Mouse (Mus musculus): Measurements from ENCODE around the gene Hs3st5.
"Not testable (repeated sequence)": the region's sequence is repeated elsewhere in the genome, so short reads cannot be mapped to it uniquely, and the experiment has no call there.

The Hs3st5 gene

DNA sequence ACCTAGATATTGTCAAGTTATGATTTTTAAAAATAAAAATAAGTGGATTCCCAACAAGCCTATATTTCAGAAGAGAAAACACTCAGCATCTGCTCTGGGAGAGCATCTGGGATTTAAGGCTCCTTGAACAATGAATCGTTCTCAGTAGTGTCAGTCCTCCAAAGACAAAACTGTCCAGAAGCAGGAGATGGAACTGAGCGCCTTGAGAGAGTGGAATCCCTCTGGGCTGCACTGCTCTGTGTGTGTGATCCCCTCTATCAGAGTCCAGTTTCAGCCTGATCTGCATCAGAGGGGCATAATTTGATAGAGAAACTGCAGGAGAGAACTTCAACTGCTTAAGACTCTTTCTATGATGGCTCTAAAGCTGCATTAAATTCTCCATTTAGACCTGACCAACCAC is 49.5 kb downstream of the Hs3st5 start:
- in situ Hi-C loops (cut with MboI; ENCODE audit: low sequenced_read_pairs): no loop called here

DNA sequence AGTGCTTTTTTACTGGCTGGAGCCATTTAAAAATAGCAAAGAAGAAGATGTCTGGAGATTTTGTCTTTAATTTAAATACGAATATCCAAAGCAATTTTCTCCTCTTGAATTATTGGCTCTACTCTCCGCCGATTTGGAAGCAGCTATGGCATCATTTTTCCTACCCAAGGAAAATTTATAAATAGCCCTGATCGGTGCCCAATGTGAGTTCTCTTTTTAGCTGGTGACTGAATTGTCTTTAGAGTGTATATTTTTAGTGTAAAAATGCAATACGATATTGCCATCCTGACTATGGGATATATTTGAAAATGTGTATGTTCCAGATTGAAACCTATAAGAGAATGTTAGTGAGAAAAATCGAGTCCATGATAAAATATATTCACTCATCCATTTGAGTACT is 51.1 kb downstream of the Hs3st5 start:
- in situ Hi-C loops (cut with MboI; ENCODE audit: low sequenced_read_pairs): no loop called here

DNA sequence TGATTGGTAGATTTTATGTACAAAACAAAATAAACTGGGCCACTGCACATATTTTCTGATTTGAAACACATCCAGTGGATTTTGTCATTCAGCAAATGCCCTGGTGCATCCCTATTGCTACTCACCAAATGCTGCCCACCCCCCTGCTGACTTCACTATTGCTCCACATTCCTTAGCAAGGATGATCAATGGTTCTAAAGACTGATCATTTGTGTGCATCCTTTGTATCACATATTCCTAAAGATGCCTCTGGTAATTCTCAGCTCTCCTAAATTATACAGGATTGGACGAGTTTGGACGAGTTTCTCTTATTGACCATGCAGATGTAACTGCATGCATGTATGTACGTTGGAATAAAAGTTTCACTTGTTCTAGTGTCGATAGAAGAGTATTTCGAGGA is 52.1 kb downstream of the Hs3st5 start:
- in situ Hi-C loops (cut with MboI; ENCODE audit: low sequenced_read_pairs): no loop called here

DNA sequence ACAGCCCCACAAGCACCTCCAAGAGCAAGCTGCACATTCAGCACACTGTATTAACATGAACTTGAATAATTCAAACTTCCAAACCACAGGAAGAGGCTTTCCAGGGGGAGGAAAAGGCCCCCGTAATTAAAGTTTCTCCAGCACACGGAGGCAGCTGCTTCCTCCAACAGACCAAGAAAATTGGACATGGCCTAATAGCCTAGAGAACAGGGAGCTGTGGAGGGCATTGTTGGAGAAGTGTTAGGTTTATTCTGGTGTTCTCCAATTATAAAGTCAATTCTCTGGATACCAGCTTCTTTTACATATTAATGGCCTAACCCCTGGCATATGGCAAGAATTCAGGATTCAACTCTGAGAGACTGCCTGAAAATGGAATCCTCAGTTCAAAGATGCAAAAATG is 60.6 kb downstream of the Hs3st5 start:
- in situ Hi-C loops (cut with MboI; ENCODE audit: low sequenced_read_pairs): no loop called here

DNA sequence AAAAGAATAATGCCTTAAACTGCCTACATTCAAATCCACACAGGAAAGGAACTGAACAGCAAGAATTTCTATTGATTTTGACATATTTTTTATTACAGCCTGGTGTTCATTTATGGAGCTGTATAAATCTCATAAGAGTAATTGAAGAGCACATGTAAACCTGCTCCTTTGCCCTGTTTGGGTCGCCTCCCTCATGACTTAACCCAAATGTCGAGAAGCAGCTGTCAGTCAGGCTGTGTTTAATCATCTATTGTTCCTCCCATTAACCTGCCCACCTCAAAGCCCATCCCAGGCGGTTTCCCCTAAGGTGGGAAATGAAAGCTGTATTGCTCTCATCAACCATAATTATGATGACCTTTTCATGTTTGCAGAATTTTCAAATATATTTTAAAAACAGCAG is 65.9 kb downstream of the Hs3st5 start:
- in situ Hi-C loops (cut with MboI; ENCODE audit: low sequenced_read_pairs): no loop called here

DNA sequence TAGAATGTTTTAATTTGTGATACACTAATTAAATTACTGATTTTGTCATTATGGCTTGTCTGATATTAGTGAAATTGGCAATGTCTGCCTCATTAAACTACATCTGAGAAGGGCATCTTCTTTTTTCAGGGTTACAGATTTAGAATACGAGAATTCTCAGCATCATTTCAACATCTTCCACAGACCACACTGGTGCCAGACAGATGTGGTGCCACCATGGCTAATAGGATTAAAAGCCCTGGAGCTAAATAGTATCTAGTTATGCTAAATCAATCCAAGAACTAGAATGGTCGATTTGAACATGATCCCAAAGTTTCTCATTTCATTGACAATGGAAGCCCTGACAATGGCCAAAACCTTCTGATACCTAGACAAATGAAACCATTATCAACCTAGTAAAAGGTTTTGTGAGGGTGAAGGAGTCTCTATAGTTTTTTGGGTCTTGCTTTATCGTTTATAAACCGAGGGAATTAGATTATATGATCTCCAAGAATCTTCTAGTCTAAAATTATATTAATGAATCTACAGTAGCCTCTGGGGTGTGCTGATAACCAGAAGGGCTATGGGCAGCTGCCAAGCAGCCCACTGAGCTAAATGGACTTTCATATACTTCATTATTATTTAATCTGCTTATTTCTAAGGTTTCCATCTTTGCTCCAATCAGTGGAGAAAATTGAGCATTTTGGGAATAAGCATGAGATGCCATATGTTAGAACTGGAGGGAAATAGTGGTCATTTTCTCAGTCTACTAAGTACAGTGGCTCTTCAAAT is 71.9 kb downstream of the Hs3st5 start:
- in situ Hi-C loops (cut with MboI; ENCODE audit: low sequenced_read_pairs): no loop called here

DNA sequence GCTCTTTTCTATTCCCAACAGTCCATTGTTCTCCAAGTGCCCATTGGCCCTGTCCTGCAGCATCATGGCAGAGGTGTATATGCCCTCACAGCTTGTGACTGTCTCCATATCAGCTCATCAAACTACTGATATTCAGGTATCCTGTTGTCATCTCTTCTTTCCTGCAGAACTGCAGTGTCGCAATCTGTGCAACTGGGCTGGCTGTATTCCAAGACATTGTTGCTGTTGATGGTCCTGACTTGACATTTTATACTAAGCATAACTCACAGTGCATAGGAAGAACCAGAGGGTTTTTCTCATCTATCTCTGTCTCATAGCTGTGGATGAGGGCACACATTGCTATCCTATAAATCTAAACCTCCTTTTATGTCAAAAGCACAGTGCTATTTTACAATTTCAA is 103.8 kb downstream of the Hs3st5 start:
- in situ Hi-C loops (cut with MboI; ENCODE audit: low sequenced_read_pairs): no loop called here

DNA sequence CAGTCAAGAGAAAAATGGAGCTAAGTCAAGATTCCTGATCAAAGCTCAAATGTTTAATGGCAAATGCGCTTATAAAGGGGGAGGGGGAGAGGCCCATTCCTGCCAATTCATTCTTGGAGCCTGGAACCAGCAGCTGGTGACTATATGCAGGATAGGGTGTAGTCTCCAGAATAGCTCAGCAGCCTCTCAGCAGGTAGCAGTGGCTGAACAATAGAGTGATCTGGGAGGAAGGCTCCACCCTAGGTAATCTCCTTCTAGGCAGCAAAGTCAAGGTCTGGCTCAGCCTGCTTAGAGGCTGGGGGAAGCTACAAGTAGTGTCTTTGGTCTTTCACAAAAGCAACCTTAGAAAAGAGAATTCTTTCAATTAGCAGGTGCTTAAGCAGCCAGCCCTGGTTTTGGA is 104.8 kb downstream of the Hs3st5 start:
- in situ Hi-C loops (cut with MboI; ENCODE audit: low sequenced_read_pairs): not testable (repeated sequence)

DNA sequence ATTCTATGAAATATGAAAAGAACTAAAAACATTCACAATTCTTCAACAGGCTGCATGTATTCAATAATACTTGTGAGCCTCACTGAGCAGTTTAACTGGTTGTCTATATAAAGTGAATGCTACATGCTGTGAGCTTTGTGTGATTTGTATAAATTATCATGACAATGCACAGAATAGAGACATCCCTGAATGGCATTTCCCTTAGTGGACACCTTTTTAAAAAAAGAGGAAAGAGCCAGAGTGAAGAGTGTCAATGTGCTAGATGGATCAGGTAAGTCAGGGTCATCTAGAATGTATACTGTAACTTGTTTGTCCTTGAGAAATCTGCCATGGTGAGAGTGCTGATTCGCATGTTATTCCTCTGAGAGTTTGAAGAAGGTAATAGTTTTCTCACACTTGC is 116.4 kb downstream of the Hs3st5 start:
- in situ Hi-C loops (cut with MboI; ENCODE audit: low sequenced_read_pairs): no loop called here

DNA sequence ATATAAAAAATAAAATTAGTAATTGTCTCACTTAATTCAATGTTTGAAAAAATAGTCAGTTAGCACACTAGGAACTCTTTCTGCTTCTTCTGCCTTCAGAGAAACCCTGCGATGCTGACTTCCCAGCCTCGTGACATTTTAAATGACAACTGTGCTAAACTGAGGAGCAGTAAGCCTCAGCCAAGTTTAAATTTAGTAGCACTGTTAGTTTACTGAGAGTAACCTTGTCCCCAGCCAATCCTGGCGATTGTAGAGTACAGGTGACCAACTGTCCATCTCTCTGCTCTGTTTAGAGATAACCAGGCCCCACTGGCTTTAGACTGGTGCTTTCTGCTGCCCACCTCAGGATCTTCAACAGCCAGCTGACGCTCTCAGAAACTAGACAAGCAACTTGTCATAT is 121.3 kb downstream of the Hs3st5 start:
- in situ Hi-C loops (cut with MboI; ENCODE audit: low sequenced_read_pairs): no loop called here

DNA sequence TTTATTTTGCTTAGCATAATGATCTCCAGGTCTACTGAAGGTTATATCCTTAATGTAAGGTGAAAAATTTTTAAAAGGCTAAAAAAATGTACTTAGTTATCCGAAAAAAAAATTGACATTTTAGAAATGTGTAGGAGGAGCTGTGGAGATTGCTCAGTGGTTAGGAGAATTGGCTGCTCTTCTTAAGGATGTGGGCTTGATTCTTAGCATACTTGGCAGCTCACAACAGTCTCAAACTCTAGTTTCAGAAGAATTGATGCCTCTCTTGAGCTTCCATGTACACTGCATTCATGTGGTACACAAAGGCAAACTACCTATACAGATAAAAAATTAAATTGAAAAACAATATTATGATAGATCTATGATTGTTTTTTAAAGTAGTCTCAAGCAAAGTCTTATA is 125.1 kb downstream of the Hs3st5 start:
- in situ Hi-C loops (cut with MboI; ENCODE audit: low sequenced_read_pairs): no loop called here

DNA sequence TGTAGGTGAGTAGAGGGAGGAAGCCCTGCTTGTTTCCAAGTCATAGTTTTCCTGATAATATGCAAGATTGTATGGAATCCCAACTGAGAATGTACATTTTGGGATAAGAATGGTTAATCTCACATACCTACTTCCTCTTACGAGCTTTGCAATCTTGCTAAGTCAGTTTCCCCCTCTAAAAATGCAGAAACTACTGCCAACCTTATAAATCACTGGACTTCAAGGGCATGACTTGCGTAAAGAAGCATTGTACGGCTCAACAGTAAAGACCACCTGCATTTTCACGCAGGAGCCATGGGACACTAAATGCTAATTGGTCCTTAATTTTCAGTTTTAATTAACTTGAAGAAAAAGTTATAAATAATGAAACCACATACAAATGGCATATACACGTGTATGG is 144.0 kb downstream of the Hs3st5 start:
- in situ Hi-C loops (cut with MboI; ENCODE audit: low sequenced_read_pairs): no loop called here

DNA sequence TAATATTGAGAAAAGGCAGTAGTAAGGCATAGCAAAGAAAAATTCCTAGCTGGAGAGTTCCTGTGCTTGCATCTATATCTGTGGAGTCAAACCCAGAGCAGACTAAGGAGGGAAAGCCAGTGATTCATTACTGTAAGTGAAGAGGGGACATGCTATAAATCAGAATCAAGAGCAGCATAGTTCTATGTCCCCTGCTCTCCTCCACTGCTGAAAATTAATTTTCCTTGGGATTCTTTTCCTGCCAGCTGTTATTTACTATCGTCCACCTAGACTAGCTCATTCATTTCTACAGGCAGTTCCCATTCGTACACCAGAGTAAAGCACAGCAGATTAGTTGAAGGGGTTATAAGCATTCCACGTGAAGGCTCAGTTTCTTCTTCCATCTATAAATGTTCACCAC is 207.4 kb downstream of the Hs3st5 start:
- in situ Hi-C loops (cut with MboI; ENCODE audit: low sequenced_read_pairs): no loop called here

DNA sequence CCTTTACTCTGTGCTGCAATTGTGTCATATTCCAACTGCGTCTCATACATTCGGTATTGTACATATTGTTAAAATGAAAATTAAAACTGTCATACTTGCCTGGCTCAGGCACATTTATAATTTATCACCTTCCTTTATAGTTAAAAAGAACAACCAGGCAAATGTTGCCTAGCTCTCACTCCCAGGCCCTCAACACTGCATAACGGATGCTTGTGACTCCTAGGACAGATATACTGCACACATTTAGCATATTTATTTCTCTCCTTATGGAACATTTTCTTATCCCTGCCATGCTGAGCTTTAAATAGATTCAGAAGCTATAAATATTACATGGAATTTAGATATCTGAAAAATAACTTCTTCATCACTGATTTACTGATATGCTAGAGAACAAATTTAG is 219.6 kb downstream of the Hs3st5 start:
- in situ Hi-C loops (cut with MboI; ENCODE audit: low sequenced_read_pairs): no loop called here

DNA sequence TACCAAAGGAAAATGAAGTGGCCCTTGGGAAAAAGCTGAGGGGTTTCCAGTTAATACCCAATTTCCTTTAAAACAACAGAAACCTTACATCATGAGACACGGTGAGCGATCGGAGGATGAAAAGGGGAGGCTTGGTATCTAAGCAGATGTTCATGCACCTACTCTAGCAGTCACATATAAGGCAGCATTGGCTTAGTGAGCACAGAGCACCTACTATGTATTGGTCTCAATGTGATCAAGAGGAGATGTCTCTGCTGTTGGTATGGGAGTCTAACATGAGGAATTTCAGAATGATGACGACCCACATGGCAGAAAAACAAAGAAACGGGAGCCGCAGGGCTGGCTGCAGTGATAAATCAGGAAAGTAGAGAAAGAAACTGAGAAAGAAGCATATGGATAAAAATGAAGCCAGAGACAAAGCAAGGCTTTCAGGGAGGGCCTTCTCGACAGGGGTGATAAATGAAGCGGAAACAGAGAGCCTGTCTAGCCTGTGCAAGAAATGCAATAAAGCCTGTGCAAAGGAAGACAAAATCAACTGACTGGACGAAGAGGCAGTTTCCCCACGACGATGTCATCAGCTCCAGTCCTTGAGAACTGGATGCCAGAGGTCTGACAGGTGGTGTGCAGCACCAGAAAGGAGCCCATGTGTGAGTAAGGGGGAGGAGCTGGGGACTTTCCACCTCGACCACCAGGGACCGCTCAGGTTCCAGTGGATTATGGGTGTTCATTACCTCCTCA is 222.9 kb downstream of the Hs3st5 start:
- in situ Hi-C loops (cut with MboI; ENCODE audit: low sequenced_read_pairs): no loop called here

DNA sequence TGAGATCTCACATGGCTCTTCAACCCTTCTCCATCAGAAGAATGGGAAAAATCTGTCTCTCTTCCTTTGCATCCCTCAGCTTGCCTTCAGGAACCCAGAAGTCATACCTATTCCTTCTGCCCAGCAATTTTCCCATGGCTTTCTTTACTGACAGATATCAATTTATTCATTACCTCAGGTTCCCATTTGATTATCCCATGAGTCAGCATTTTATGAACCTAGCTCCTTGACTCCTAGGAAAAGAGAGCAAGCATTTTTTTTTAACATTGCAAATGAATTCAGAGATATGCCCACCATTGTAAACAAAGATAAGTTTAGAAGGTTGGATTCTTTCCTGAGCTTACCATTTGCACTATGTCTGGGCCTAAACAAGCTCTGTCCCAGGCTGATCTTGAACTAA is 232.8 kb downstream of the Hs3st5 start:
- in situ Hi-C loops (cut with MboI; ENCODE audit: low sequenced_read_pairs): no loop called here

DNA sequence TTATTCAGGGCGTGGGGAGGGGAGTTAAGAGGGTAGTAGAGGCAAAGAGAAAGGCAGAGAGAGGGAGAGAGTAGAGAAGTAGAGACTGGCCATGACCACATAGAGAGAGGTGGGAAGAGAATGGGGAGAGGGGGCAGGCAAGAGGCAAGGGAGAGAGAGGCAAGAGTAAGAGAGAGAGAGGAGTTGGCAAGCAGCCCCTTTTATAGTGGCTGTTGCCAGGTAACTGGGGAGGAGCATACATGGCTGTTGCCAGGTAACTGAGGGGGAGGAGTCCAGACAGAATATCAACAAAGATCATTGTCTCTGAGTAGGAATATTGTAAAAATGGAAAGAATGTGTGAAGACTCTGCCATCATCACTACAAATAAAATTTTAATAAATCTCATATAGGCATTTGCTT is 243.4 kb downstream of the Hs3st5 start:
- in situ Hi-C loops (cut with MboI; ENCODE audit: low sequenced_read_pairs): no loop called here

DNA sequence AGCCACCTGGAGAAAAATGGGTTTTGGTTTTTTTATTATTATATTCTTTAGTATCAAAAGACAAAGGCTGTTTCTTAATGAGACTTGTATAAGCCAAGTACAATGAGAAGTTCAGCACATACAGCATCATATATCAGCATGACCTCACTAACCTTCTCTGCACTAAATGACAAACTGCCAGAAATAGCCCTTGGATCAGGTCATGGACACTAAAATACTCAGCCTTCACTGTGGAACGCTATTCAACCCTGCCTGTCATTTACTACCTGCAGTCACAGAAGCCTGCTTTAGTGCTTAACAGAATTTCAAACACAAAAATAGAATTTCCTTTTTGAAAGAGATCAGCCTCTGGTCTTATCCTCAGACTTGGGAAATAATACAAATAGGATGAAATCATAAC is 247.9 kb downstream of the Hs3st5 start:
- in situ Hi-C loops (cut with MboI; ENCODE audit: low sequenced_read_pairs): no loop called here

DNA sequence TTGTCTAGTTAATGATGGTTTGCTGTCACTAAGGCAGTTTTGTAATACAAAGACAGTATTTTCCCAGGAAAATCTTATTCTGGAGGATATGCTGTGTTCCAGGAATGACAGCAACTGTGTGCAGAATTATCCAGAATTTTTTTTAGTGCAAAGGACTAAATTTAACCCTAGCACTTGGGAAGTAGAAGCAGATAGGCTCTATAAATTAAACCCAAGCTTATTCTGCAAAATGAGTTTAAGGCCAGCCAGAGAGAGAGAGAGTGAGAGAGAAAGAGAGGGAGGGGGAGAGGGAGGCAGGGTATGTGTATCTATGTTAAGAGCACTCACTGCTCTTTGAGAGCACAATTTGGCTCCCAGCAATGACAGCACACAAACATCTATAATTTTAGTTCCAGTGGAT is 267.0 kb downstream of the Hs3st5 start:
- in situ Hi-C loops (cut with MboI; ENCODE audit: low sequenced_read_pairs): no loop called here

DNA sequence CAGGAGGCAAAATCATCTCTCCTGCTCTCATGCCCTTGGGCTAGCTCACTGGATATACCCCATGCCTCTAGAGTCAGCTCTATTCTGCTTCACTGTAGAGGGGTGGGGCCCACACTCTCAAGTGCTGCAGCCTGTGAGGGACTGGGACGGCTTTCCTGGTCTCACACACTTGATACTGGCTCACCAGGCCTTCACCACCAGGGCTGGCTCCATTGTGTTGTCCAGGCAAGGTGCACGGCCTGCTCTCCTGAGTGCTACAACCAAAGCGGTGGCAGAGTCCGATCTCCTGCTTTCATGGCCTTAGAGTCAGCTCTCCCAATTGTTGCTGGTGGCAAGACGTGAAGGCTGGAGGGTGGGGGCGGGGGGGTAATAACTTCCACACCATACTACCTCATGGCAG is 268.3 kb downstream of the Hs3st5 start:
- in situ Hi-C loops (cut with MboI; ENCODE audit: low sequenced_read_pairs): no loop called here

DNA sequence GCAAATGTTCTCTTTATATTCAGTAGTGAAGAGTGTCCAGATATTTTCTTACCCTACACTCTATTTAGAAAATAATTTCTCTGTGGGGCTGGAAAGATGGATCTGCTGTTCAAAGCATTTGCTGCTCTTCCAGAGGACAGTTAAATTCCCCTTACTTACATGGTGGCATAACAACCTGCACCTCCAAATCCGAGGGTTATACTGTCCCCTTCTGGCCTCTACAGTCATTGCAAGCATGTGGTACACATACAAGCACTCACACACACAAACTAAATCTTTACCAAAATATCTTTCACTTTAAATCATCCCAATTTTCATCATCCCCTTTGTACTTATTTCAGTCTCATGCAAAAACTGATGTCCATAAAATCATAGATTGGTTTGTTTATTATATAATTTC is 275.0 kb downstream of the Hs3st5 start:
- in situ Hi-C loops (cut with MboI; ENCODE audit: low sequenced_read_pairs): no loop called here

DNA sequence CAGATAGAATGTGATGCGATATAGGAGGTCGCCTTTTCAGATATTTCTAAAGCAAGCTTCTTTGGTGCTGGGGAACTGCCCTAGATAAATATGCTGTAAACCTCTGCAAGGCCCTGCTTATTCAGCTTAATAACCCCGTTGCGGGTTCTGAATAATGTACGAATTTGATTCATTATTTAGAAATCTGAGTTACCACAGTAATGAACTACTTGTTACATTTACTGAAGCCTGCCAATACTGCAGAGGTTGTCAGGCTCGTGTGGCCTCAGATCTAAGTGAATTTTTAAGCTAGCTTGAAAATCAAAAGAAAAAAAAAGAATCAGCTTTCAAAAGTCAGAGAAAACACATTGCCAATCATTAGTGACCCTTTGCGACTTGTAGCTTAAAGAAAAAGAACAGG is 280.4 kb downstream of the Hs3st5 start:
- in situ Hi-C loops (cut with MboI; ENCODE audit: low sequenced_read_pairs): no loop called here

DNA sequence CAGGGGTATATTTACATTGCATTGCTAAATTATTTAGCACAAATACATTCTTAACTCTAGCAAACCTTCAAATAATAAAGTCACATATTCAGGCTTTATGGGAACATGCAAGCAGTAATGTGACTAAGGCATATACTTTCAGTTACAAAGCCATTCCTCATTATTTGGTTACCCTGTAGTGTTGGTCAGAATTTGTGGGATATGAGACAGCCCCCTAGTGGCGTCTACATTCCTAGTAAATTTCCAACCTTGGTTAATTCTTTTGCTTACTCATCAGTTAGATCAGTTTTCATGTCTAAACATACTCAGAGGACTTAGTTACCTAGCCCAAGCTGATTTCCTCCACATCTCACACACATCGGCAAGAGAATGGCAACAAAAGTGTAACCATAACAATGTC is 285.2 kb downstream of the Hs3st5 start:
- in situ Hi-C loops (cut with MboI; ENCODE audit: low sequenced_read_pairs): no loop called here

All from CH12F3 (cell line).